Mouse (Mus musculus) heart, embryonic 14.5 days (tissue): ENCODE measurements at regions not wholly inside any gene's neighbourhood (a gene's known extent, or its start where the extent isn't known, plus 50 kb on each side); places are given as distances from the start of the nearest gene placed in this dataset.

Source experiments
- ATAC-seq: fragments of 200-750 bp; cut with Nextera tagmentation; 2 replicates; pipeline ENCODE4 v1.8.0; 2017; ENCODE audit warnings: low read depth, moderate TSS enrichment; ENCODE audit not compliant: insufficient number of reproducible peaks, insufficient read depth, low FRiP score
- H3K27ac ChIP-seq, 2 experiments: fragments of 200-500 bp in 1 of 2; fragments of 300-500 bp in 1 of 2; sonication (generic) in 1 of 2; replicated peaks in 1 of 2; 2 replicates each; pipeline ENCODE4 v1.5.1; 2012 to 2014; ENCODE audit warnings: low read depth in 2 of 2, low read length in 2 of 2, control low read depth in 1 of 2, mild to moderate bottlenecking in 1 of 2, mixed read lengths in 1 of 2; ENCODE audit not compliant: control insufficient read depth in 1 of 2, insufficient read depth in 1 of 2
- H3K27me3 ChIP-seq: fragments of 300-500 bp; sonication (generic); 2 replicates; pipeline ENCODE4 v1.6.1; 2014; ENCODE audit warnings: mild to moderate bottlenecking, low read length, control low read depth; ENCODE audit not compliant: control insufficient read depth, insufficient read depth
- H3K36me3 ChIP-seq: fragments of 300-500 bp; sonication (generic); 2 replicates; pipeline ENCODE4 v1.6.1; 2014; ENCODE audit warnings: mild to moderate bottlenecking, control low read depth, low read length, mixed read lengths; ENCODE audit not compliant: control insufficient read depth, insufficient read depth
- H3K4me1 ChIP-seq, 2 experiments: fragments of 200-500 bp in 1 of 2; fragments of 300-500 bp in 1 of 2; sonication (generic) in 1 of 2; 2 replicates each; pipeline ENCODE4 v1.6.1; 2012 to 2014; ENCODE audit warnings: low read length in 2 of 2, control low read depth in 1 of 2, mixed read lengths in 1 of 2; ENCODE audit not compliant: control insufficient read depth in 2 of 2, insufficient read depth in 2 of 2
- H3K4me2 ChIP-seq: fragments of 300-500 bp; sonication (generic); 2 replicates; pipeline ENCODE4 v1.6.1; 2014; ENCODE audit warnings: mild to moderate bottlenecking, low read length
- H3K4me3 ChIP-seq, 2 experiments: fragments of 200-500 bp in 1 of 2; fragments of 300-500 bp in 1 of 2; sonication (generic) in 1 of 2; 2 replicates each; pipeline ENCODE4 v1.5.1; 2012 to 2014; ENCODE audit warnings: low read length in 2 of 2, mild to moderate bottlenecking in 2 of 2, control low read depth in 1 of 2, low read depth in 1 of 2, moderate library complexity in 1 of 2; ENCODE audit not compliant: control insufficient read depth in 1 of 2, insufficient read depth in 1 of 2
- H3K9ac ChIP-seq: fragments of 300-500 bp; sonication (generic); 2 replicates; pipeline ENCODE4 v1.6.1; 2014; ENCODE audit warnings: mild to moderate bottlenecking, low read length
- H3K9me3 ChIP-seq: fragments of 300-500 bp; sonication (generic); 2 replicates; pipeline ENCODE4 v1.6.1; 2016; ENCODE audit warnings: low read length, control low read depth; ENCODE audit not compliant: control insufficient read depth
- WGBS: fragments of 180-500 bp; shearing (Covaris S2); extraction: QIAGEN DNeasy Blood & Tissue Kit; methylation state at CpG from one replicate; pipeline ENCODE4 v1.1.7; 2014; 5-methylcytosine and 5-hydroxymethylcytosine counted together

GRCm38 (mm10) chr12:112433315-112433714 lies 55.9 kb upstream of the A530016L24Rik start:
- ATAC-seq, result no peak
- Histone ChIP-seq H3K9me3 (no peaks in the 10 kb centered on the region), H3K27me3 (peaks cover 6% of the 10 kb centered on the region; the same call in 1 of the 2 replicates), H3K4me3 (no peak overlapping the region), H3K4me1 (peaks cover 0 to 2% of the 10 kb centered on the region in 2 experiments; a peak in 1 of 4 replicates), H3K27ac (no peak overlapping the region), H3K9ac (no peak overlapping the region), H3K36me3 (no peaks in the 10 kb centered on the region), H3K4me2 (no peak overlapping the region)
- 48% methylated on average over 12 of the region's 12 CpGs for WGBS

GRCm38 (mm10) chr12:112434673-112435294 lies 54.5 kb upstream of the A530016L24Rik start:
- peaks cover 6% of the 10 kb centered on the region; the same call in 1 of the 2 replicates for H3K27me3 ChIP-seq
- H3K4me2 ChIP-seq, result no peak overlapping the region
- H3K36me3 ChIP-seq, result no peaks in the 10 kb centered on the region
- no peak for ATAC-seq
- peaks cover 0 to 2% of the 10 kb centered on the region in 2 experiments; a peak in 1 of 4 replicates for H3K4me1 ChIP-seq
- WGBS, result 45% methylated on average over 3 of the region's 3 CpGs
- H3K9me3 ChIP-seq, result no peaks in the 10 kb centered on the region
- no peak overlapping the region for H3K4me3 ChIP-seq
- no peak overlapping the region for H3K27ac ChIP-seq
- no peak overlapping the region for H3K9ac ChIP-seq

DNA sequence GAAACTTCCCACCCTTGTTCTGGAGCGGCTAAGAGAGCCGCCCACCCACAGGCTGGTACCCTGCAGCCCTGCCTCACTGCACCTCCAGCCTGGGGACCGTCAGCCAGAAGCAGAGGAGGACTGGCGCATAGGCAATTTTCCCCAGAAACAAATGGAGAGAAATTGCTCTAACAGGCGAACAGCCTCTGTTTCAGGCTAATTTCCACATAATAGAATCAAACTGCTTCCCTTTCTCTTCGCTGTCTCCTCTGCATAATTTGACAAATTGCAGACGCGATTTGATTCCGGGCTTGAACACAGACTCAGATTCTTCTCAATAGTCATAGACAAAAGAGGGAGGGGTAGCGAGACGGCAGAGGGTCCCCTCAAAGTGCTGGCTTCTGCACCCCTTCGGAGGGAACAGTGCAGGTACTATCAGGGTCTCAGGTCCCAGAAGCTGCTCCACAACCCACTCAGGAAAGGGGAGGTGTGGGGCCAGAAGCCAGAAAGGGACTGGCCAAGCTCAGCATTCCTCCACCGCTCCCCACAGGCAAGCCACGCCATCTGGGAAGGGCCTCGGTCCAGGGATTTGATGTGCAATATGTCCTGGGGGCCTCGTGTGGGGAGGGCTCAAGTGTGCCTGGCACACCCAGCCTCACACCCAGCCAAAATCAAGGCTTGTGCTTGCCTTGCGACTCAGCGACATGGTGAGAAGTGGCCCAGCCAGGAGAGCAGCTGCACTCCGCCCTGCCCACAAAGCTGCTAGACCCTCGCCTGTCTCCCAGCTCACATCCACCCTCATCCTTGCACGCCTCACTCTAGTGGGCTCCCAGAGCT lies 53.7 kb upstream of the A530016L24Rik start:
- H3K4me1 ChIP-seq, result no peaks in the 10 kb centered on the region; a peak in 1 of 4 replicates
- H3K27me3 ChIP-seq, result peaks cover 6% of the 10 kb centered on the region; the same call in 1 of the 2 replicates
- no peak overlapping the region for H3K27ac ChIP-seq
- H3K9ac ChIP-seq, result no peak overlapping the region
- H3K4me3 ChIP-seq, result no peak overlapping the region
- no peak overlapping the region for H3K4me2 ChIP-seq
- H3K9me3 ChIP-seq, result no peaks in the 10 kb centered on the region
- no peaks in the 10 kb centered on the region for H3K36me3 ChIP-seq
- WGBS, result 68% methylated on average over 21 of the region's 21 CpGs
- ATAC-seq, result no peak

- Histone ChIP-seq H3K27me3 (peaks cover 6% of the 10 kb centered on the region; the same call in 1 of the 2 replicates), H3K9ac (no peak overlapping the region), H3K4me3 (no peak overlapping the region), H3K4me1 (no peaks in the 10 kb centered on the region), H3K9me3 (no peaks in the 10 kb centered on the region), H3K4me2 (no peak overlapping the region), H3K27ac (no peak overlapping the region), H3K36me3 (no peaks in the 10 kb centered on the region)
- no peak for ATAC-seq
- 45% methylated on average over 3 of the region's 3 CpGs for WGBS
These were observed 52.2 kb upstream of the A530016L24Rik start for GRCm38 (mm10) chr12:112437046-112437445.

GRCm38 (mm10) chr12:112438206-112438605 lies 51.0 kb upstream of the A530016L24Rik start:
- H3K27ac ChIP-seq, result no peak overlapping the region
- H3K4me3 ChIP-seq, result no peak overlapping the region
- WGBS, result 75% methylated on average over 8 of the region's 8 CpGs
- peaks cover 6% of the 10 kb centered on the region; the same call in 1 of the 2 replicates for H3K27me3 ChIP-seq
- H3K36me3 ChIP-seq, result no peaks in the 10 kb centered on the region
- no peak overlapping the region for H3K9ac ChIP-seq
- no peaks in the 10 kb centered on the region for H3K4me1 ChIP-seq
- no peaks in the 10 kb centered on the region for H3K9me3 ChIP-seq
- no peak overlapping the region for H3K4me2 ChIP-seq
- ATAC-seq, result no peak
